Mouse (Mus musculus) hindbrain, postnatal 0 days (tissue): ENCODE measurements around the gene Mipep. TPM values are rescaled to one million over a fixed set of nuclear protein-coding genes. Genes with fewer than 3 reads are reported as not detected.

Experiments used
- ATAC-seq: fragments of 200-750 bp; cut with Nextera tagmentation; 2 replicates; pipeline ENCODE4 v1.8.0; 2017; ENCODE audit warnings: mild to moderate bottlenecking, moderate TSS enrichment, moderate library complexity
- DNase-seq: peaks from one replicate; pipeline ENCODE4 v3.0.0-alpha.2; 2015; ENCODE audit warnings: low spot score
- H3K27ac ChIP-seq: fragments of 300-500 bp; sonication (generic); 2 replicates; pipeline ENCODE4 v1.5.1; 2014; ENCODE audit warnings: mild to moderate bottlenecking
- H3K27me3 ChIP-seq: fragments of 300-500 bp; sonication (generic); 2 replicates; pipeline ENCODE4 v1.6.1; 2014; ENCODE audit warnings: low read length, mixed read lengths; ENCODE audit not compliant: insufficient read depth
- H3K36me3 ChIP-seq: fragments of 300-500 bp; sonication (generic); 2 replicates; pipeline ENCODE4 v1.6.1; 2014; ENCODE audit warnings: low read length, mixed read lengths; ENCODE audit not compliant: insufficient read depth
- H3K4me1 ChIP-seq: fragments of 300-500 bp; sonication (generic); 2 replicates; pipeline ENCODE4 v1.6.1; 2014; ENCODE audit warnings: antibody characterized with exemption, low read length, mixed read lengths; ENCODE audit not compliant: insufficient read depth
- H3K4me2 ChIP-seq: fragments of 300-500 bp; sonication (generic); 2 replicates; pipeline ENCODE4 v1.6.1; 2014; ENCODE audit warnings: low read depth, mild to moderate bottlenecking, low read length, moderate library complexity, mixed read lengths
- H3K4me3 ChIP-seq: fragments of 300-500 bp; sonication (generic); 2 replicates; pipeline ENCODE4 v1.5.1; 2014; ENCODE audit warnings: low read length
- H3K9ac ChIP-seq: fragments of 300-500 bp; sonication (generic); replicated peaks from 2 replicates; pipeline ENCODE4 v1.6.1; 2014; ENCODE audit warnings: mild to moderate bottlenecking, low read length, moderate library complexity, mixed read lengths
- H3K9me3 ChIP-seq: fragments of 300-500 bp; sonication (generic); 2 replicates; pipeline ENCODE4 v1.6.1; 2016; ENCODE audit warnings: low read length, mixed read lengths
- CTCF ChIP-seq: IDR thresholded peaks from 2 replicates; pipeline ENCODE4 v1.5.1; 2016; ENCODE audit warnings: antibody characterized with exemption, control low read depth, low read depth
- WGBS: fragments of 180-500 bp; shearing (Covaris S2); extraction: QIAGEN DNeasy Blood & Tissue Kit; methylation state at CpG from one replicate; pipeline ENCODE4 v1.1.7; 2014; 5-methylcytosine and 5-hydroxymethylcytosine counted together
- polyA plus RNA-seq: library from polyadenylated mRNA; unstranded; fragments of >200 nt; fragmentation: Nextera tagmentation; extraction: Ambion mirVana; gene quantifications from 2 replicates; pipeline ENCODE4 v1.2.1, GENCODE M21; 2015
- total RNA-seq: library from RNA; depleted of rRNA; stranded (reverse); fragments of >200 nt; gene quantifications from 2 replicates; pipeline ENCODE4 v1.2.3, GENCODE M21; 2014; rRNA removed

The Mipep gene
- total and polyA plus RNA-seq, 2 experiments from 2014 or later = 17.5 to 31.7 TPM

GRCm38 (mm10) chr14:60916661-60917060, 132.3 kb downstream of the Mipep start:
- no peaks in the 10 kb centered on the region for H3K4me1 ChIP-seq
- H3K27ac ChIP-seq = no peak overlapping the region
- no peaks in the 10 kb centered on the region for H3K9me3 ChIP-seq
- WGBS = 53% methylated on average over 4 of the region's 4 CpGs
- no peak overlapping the region for H3K9ac ChIP-seq
- TF ChIP-seq CTCF = no peak
- H3K4me2 ChIP-seq = no peak overlapping the region
- no peak for DNase-seq
- H3K4me3 ChIP-seq = no peak overlapping the region
- no peaks in the 10 kb centered on the region for H3K27me3 ChIP-seq
- H3K36me3 ChIP-seq = no peaks in the 10 kb centered on the region
- no peak for ATAC-seq

- no peak for TF ChIP-seq CTCF
- H3K4me1 ChIP-seq = no peaks in the 10 kb centered on the region
- H3K27ac ChIP-seq = no peak overlapping the region
- H3K4me3 ChIP-seq = no peak overlapping the region
- 48% methylated on average over 1 of the region's 1 CpGs for WGBS
- H3K27me3 ChIP-seq = no peaks in the 10 kb centered on the region
- H3K9me3 ChIP-seq = no peaks in the 10 kb centered on the region
- ATAC-seq (no peak), DNase-seq (no peak)
- H3K4me2 ChIP-seq = no peak overlapping the region
- H3K36me3 ChIP-seq = no peaks in the 10 kb centered on the region
- no peak overlapping the region for H3K9ac ChIP-seq
Observed at GRCm38 (mm10) chr14:60926011-60926410, 141.6 kb downstream of the Mipep start.

- Histone ChIP-seq H3K4me2 (no peak overlapping the region), H3K9me3 (no peaks in the 10 kb centered on the region), H3K4me1 (no peaks in the 10 kb centered on the region), H3K36me3 (no peaks in the 10 kb centered on the region), H3K27ac (no peak overlapping the region), H3K9ac (no peak overlapping the region), H3K4me3 (no peak overlapping the region), H3K27me3 (no peaks in the 10 kb centered on the region)
- no peak for TF ChIP-seq CTCF
- WGBS = 80% methylated on average over 5 of the region's 5 CpGs
- no peak for DNase-seq
- no peak for ATAC-seq
Observed at GRCm38 (mm10) chr14:60935705-60936104, 151.3 kb downstream of the Mipep start.

- H3K4me2 ChIP-seq = no peak overlapping the region
- H3K9me3 ChIP-seq = no peaks in the 10 kb centered on the region
- WGBS = 96% methylated on average over 4 of the region's 4 CpGs
- no peak overlapping the region for H3K27ac ChIP-seq
- no peak overlapping the region for H3K4me3 ChIP-seq
- H3K9ac ChIP-seq = no peak overlapping the region
- H3K27me3 ChIP-seq = no peaks in the 10 kb centered on the region
- no peaks in the 10 kb centered on the region for H3K4me1 ChIP-seq
- no peak for TF ChIP-seq CTCF
- no peak for DNase-seq
- H3K36me3 ChIP-seq = no peaks in the 10 kb centered on the region
- ATAC-seq = no peak
Observed at GRCm38 (mm10) chr14:60937481-60938039, 153.2 kb downstream of the Mipep start.

Other genes starting within 250 kb of the Mipep start
- 34.1 and 39.8 TPM in 2 replicates for gene Spata13, start 150.6 kb upstream of the Mipep start, total RNA-seq
- gene Spata13, start 150.6 kb upstream of the Mipep start, polyA plus RNA-seq = 16.5 and 17.0 TPM in 2 replicates
- gene C1qtnf9, start 16.4 kb upstream of the Mipep start, total RNA-seq = not detected in 2 replicates
- 0.19 and 0.24 TPM in 2 replicates for gene C1qtnf9, start 16.4 kb upstream of the Mipep start, polyA plus RNA-seq